ENCODE assay signal across 8 mouse cellular contexts in genomic region chr13:23518885-23519284, GRCm38 (mm10). TPM values are rescaled to one million over a fixed set of nuclear protein-coding genes. Genes with fewer than 3 reads are reported as not detected.
DNase-seq lines count a peak whose midpoint lies in the region; ATAC-seq and TF ChIP-seq lines count a peak whose summit lies in the region.

No protein-coding gene starts in this region.

- no peaks in the 10 kb centered on the region for H3K36me3 ChIP-seq in hindbrain, embryonic 11.5 days (ENCODE audit: control insufficient read depth, insufficient read depth, low read length)
- no peaks in the 10 kb centered on the region for H3K36me3 ChIP-seq in lung, embryonic 15.5 days

- H3K4me2 ChIP-seq in hindbrain, embryonic 11.5 days (replicated peaks; ENCODE audit: low read depth, low read length), result peak overlapping the region; percentile 38
- peak overlapping the region; percentile 89 for H3K4me2 ChIP-seq in lung, embryonic 15.5 days

- no peak for TF ChIP-seq POLR2A in cerebellum, adult 2 months (IDR thresholded peaks at IDR 0.05; ENCODE audit: borderline replicate concordance, insufficient read depth, low read length)

- DNase-seq in ES-CJ7 (ENCODE audit: low read depth, low spot score), result peak; percentile 88
- DNase-seq in cerebellum, adult 2 months, result peak; percentile 75 to 81
- peak; percentile 83 for DNase-seq in forelimb bud, embryonic 11.5 days (ENCODE audit: low read depth, low spot score)
- peak; percentile 88 for DNase-seq in hindbrain, embryonic 11.5 days (ENCODE audit: low spot score)
- DNase-seq in layer of hippocampus, adult 9-11 months, result peak; percentile 65
- DNase-seq in thymus, postnatal 14 days, result peak; percentile 83

- WGBS in cerebellum, adult 2 months, result 0% methylated on average over 6 of the region's 6 CpGs
- 0% methylated on average over 6 of the region's 6 CpGs for WGBS in hindbrain, embryonic 11.5 days
- WGBS in lung, embryonic 15.5 days, result 0% methylated on average over 6 of the region's 6 CpGs

- H3K4me3 ChIP-seq in cerebellum, adult 2 months (replicated peaks; ENCODE audit: insufficient read depth, low read depth, low read length), result peak overlapping the region; percentile 18
- peak overlapping the region; percentile 27 for H3K4me3 ChIP-seq in hindbrain, embryonic 11.5 days (ENCODE audit: low read depth, low read length)
- H3K4me3 ChIP-seq in lung, embryonic 15.5 days, result peak overlapping the region; percentile 55

- ATAC-seq in hindbrain, embryonic 11.5 days (ENCODE audit: low FRiP score), result peak; percentile 63; the same call in 1 of the 2 replicates
- peak; percentile 53; the same call in 1 of the 2 replicates for ATAC-seq in lung, embryonic 15.5 days (ENCODE audit: borderline replicate concordance, extremely low read depth, low FRiP score, low TSS enrichment)
- peak; percentile 36; the same call in 1 of the 2 replicates for ATAC-seq in neutrophil, adult 5-6 weeks (ENCODE audit: extremely low read depth, insufficient number of reproducible peaks, low FRiP score, poor library complexity, severe bottlenecking)

- no peak overlapping the region for H3K9ac ChIP-seq in hindbrain, embryonic 11.5 days (ENCODE audit: low read depth, low read length)
- no peak overlapping the region for H3K9ac ChIP-seq in lung, embryonic 15.5 days

- no peak for TF ChIP-seq CTCF in cerebellum, adult 2 months (IDR thresholded peaks at IDR 0.05; ENCODE audit: borderline replicate concordance, insufficient read depth, low read depth, low read length)

- H3K27me3 ChIP-seq in cerebellum, adult 2 months (ENCODE audit: control insufficient read depth, insufficient read depth, low read length), result no peaks in the 10 kb centered on the region
- no peaks in the 10 kb centered on the region for H3K27me3 ChIP-seq in hindbrain, embryonic 11.5 days (ENCODE audit: control insufficient read depth, insufficient read depth, low read length)
- H3K27me3 ChIP-seq in lung, embryonic 15.5 days, result no peaks in the 10 kb centered on the region

- no peaks in the 10 kb centered on the region for H3K9me3 ChIP-seq in hindbrain, embryonic 11.5 days (ENCODE audit: control insufficient read depth, low read length)
- no peaks in the 10 kb centered on the region for H3K9me3 ChIP-seq in lung, embryonic 15.5 days

- no peak overlapping the region for H3K27ac ChIP-seq in cerebellum, adult 2 months (ENCODE audit: insufficient read depth, low read length)
- H3K27ac ChIP-seq in hindbrain, embryonic 11.5 days (ENCODE audit: low read depth, low read length), result no peak overlapping the region
- H3K27ac ChIP-seq in lung, embryonic 15.5 days, result peak overlapping the region; percentile 69

- no peaks in the 10 kb centered on the region for H3K4me1 ChIP-seq in cerebellum, adult 2 months (ENCODE audit: control insufficient read depth, insufficient read depth, low read length)
- no peaks in the 10 kb centered on the region for H3K4me1 ChIP-seq in hindbrain, embryonic 11.5 days (replicated peaks; ENCODE audit: control insufficient read depth, insufficient read depth, low read length)
- peaks cover 15% of the 10 kb centered on the region; the same call in 1 of the 2 replicates for H3K4me1 ChIP-seq in lung, embryonic 15.5 days

RNA-seq across cellular contexts. Expression of gene Hist1h4h, which starts 12.0 kb away (rescaled TPM):
- 33.0 and 35.8 TPM in 2 replicates for polyA plus RNA-seq in cerebellum, adult 2 months (2012; rRNA removed)
- polyA plus RNA-seq in hindbrain, embryonic 11.5 days (2014; fragmentation: Nextera tagmentation; extraction: Ambion mirVana), result 4.7 TPM in 2 replicates
- polyA plus RNA-seq in lung, embryonic 15.5 days (2015; fragmentation: Nextera tagmentation; extraction: Ambion mirVana), result 6.9 and 8.1 TPM in 2 replicates
- total RNA-seq in neutrophil, adult 5-6 weeks (2017), result 161 and 193 TPM in 2 replicates

RNA-seq across cellular contexts. Expression of gene Hist1h2af, which starts 14.8 kb away (rescaled TPM):
- polyA plus RNA-seq in cerebellum, adult 2 months (2012; rRNA removed), result 0.60 and 2.4 TPM in 2 replicates
- 3.6 and 8.4 TPM in 2 replicates for polyA plus RNA-seq in hindbrain, embryonic 11.5 days (2014; fragmentation: Nextera tagmentation; extraction: Ambion mirVana)
- 6.2 and 8.4 TPM in 2 replicates for polyA plus RNA-seq in lung, embryonic 15.5 days (2015; fragmentation: Nextera tagmentation; extraction: Ambion mirVana)
- total RNA-seq in neutrophil, adult 5-6 weeks (2017), result 3.5 and 5.0 TPM in 2 replicates

RNA-seq across cellular contexts. Expression of gene Hist1h3g, which starts 16.3 kb away (rescaled TPM):
- 0.29 TPM in 1 of 2 replicates, not detected in the other for polyA plus RNA-seq in cerebellum, adult 2 months (2012; rRNA removed)
- polyA plus RNA-seq in hindbrain, embryonic 11.5 days (2014; fragmentation: Nextera tagmentation; extraction: Ambion mirVana), result 3.7 and 4.8 TPM in 2 replicates
- polyA plus RNA-seq in lung, embryonic 15.5 days (2015; fragmentation: Nextera tagmentation; extraction: Ambion mirVana), result 9.5 and 10.8 TPM in 2 replicates
- total RNA-seq in neutrophil, adult 5-6 weeks (2017), result not detected in 2 replicates

RNA-seq across cellular contexts. Expression of gene Hist1h2bh, which starts 24.3 kb away (rescaled TPM):
- 0.33 and 0.34 TPM in 2 replicates for polyA plus RNA-seq in cerebellum, adult 2 months (2012; rRNA removed)
- polyA plus RNA-seq in hindbrain, embryonic 11.5 days (2014; fragmentation: Nextera tagmentation; extraction: Ambion mirVana), result 0.60 and 0.89 TPM in 2 replicates
- 1.4 TPM in 2 replicates for polyA plus RNA-seq in lung, embryonic 15.5 days (2015; fragmentation: Nextera tagmentation; extraction: Ambion mirVana)
- total RNA-seq in neutrophil, adult 5-6 weeks (2017), result 5.8 and 6.4 TPM in 2 replicates

RNA-seq across cellular contexts. Expression of gene Hist1h3f, which starts 25.0 kb away (rescaled TPM):
- 0.32 and 0.33 TPM in 2 replicates for polyA plus RNA-seq in cerebellum, adult 2 months (2012; rRNA removed)
- polyA plus RNA-seq in hindbrain, embryonic 11.5 days (2014; fragmentation: Nextera tagmentation; extraction: Ambion mirVana), result 1.0 and 1.1 TPM in 2 replicates
- 0.75 and 1.5 TPM in 2 replicates for polyA plus RNA-seq in lung, embryonic 15.5 days (2015; fragmentation: Nextera tagmentation; extraction: Ambion mirVana)
- 21.9 and 24.1 TPM in 2 replicates for total RNA-seq in neutrophil, adult 5-6 weeks (2017)
